Mouse (Mus musculus): ENCODE data around the gene Olfm1. TPM values are rescaled to one million over a fixed set of nuclear protein-coding genes. Genes with fewer than 3 reads are reported as not detected.

The Olfm1 gene
- polyA plus RNA-seq, 1 experiment from 2014 or later = 17.0 TPM

GRCm38 (mm10) chr2:28205467-28205805 is 12.6 kb downstream of the Olfm1 start:
- Histone ChIP-seq H3K9ac (peak overlapping the region; percentile 82), H3K27me3 (peaks cover 18% of the 10 kb centered on the region), H3K27ac (no peak overlapping the region), H3K4me2 (peak overlapping the region; percentile 99), H3K4me3 (peak overlapping the region; percentile 64), H3K9me3 (no peaks in the 10 kb centered on the region), H3K4me1 (peaks cover 22% of the 10 kb centered on the region), H3K36me3 (no peaks in the 10 kb centered on the region)
- WGBS = under 1% methylated on average over 28 of the region's 49 CpGs
- peak; percentile 71 for ATAC-seq (ENCODE audit: insufficient number of reproducible peaks, insufficient read depth, low FRiP score, low TSS enrichment, low read depth)

DNA sequence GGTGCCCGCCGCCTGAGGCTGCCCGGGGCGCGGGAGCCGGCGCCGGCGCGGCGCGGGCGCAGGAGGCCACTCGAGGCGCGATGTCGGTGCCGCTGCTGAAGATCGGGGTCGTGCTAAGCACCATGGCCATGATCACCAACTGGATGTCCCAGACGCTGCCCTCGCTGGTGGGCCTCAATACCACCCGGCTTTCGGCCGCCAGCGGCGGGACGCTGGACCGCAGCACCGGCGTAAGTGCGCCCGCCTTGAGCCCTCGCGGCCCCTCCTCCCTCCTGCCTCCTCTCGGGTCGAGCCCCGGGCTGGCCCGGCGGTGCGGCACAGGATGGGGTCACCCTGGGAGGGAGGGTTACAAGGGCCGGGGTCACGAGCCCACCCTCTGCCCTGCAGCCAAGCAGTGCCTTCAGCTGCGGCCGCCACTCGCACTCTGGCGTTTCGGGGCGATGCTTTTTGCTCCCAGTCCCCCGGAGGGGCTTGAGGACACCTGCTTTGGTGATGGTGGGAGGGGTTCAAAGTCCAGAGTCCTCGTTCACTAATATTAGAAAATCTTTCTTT is 13.2 kb downstream of the Olfm1 start:
- Histone ChIP-seq H3K4me3 (peak overlapping the region; percentile 64), H3K27ac (no peak overlapping the region), H3K9me3 (no peaks in the 10 kb centered on the region), H3K4me1 (peaks cover 22% of the 10 kb centered on the region), H3K27me3 (peaks cover 18% of the 10 kb centered on the region), H3K36me3 (no peaks in the 10 kb centered on the region), H3K4me2 (peak overlapping the region; percentile 99), H3K9ac (peak overlapping the region; percentile 82)
- under 1% methylated on average over 51 of the region's 51 CpGs for WGBS
- no peak for ATAC-seq (ENCODE audit: insufficient number of reproducible peaks, insufficient read depth, low FRiP score, low TSS enrichment, low read depth)

- H3K9me3 ChIP-seq = no peaks in the 10 kb centered on the region
- whole genome bisulfite sequencing = 14% methylated on average over 11 of the region's 11 CpGs
Observed at GRCm38 (mm10) chr2:28206472-28206871, 13.7 kb downstream of the Olfm1 start.

DNA sequence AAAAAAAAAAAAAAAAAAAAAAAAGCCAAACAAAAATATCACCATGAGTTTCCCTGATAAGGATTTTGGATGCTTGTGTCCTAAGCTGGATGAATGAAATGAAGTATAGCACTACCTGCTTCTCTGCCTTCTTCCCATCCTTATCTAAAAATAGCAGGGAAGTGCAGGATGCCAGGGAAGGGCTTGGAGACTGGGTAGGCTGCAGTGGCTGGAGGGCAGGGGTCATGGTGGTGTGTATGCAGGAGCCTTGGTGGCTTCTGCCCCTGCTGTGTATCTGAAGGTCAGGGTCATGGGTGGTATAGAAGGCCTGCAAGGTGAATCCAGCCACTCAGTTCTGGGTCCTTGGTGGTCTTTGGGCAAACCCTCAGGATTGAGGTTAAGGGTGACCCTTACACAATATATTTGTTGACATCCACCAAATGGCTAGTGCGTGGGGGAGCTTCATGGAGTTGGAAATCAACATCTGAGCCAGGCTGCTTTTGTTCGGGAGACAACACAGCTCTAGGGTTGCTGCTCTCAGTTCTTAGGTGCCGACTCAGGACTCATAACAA is 14.5 kb downstream of the Olfm1 start:
- peaks cover 28% of the 10 kb centered on the region for H3K4me1 ChIP-seq
- no peak overlapping the region for H3K27ac ChIP-seq
- 70% methylated on average over 3 of the region's 3 CpGs for WGBS
- no peaks in the 10 kb centered on the region for H3K9me3 ChIP-seq
- no peak overlapping the region for H3K9ac ChIP-seq
- peak overlapping the region; percentile 99 for H3K4me2 ChIP-seq
- H3K4me3 ChIP-seq = no peak overlapping the region
- ATAC-seq (ENCODE audit: insufficient number of reproducible peaks, insufficient read depth, low FRiP score, low TSS enrichment, low read depth) = no peak
- no peaks in the 10 kb centered on the region for H3K36me3 ChIP-seq
- peaks cover 18% of the 10 kb centered on the region for H3K27me3 ChIP-seq

More at GRCm38 (mm10) chr2:28206472-28206871, 13.7 kb downstream of the Olfm1 start:
- peaks cover 22% of the 10 kb centered on the region for H3K4me1 ChIP-seq
- H3K27ac ChIP-seq = no peak overlapping the region
- ATAC-seq (ENCODE audit: insufficient number of reproducible peaks, insufficient read depth, low FRiP score, low TSS enrichment, low read depth) = no peak
- no peaks in the 10 kb centered on the region for H3K36me3 ChIP-seq
- peaks cover 18% of the 10 kb centered on the region for H3K27me3 ChIP-seq
- H3K4me2 ChIP-seq = peak overlapping the region; percentile 99
- H3K4me3 ChIP-seq = peak overlapping the region; percentile 64
- peak overlapping the region; percentile 82 for H3K9ac ChIP-seq

DNA sequence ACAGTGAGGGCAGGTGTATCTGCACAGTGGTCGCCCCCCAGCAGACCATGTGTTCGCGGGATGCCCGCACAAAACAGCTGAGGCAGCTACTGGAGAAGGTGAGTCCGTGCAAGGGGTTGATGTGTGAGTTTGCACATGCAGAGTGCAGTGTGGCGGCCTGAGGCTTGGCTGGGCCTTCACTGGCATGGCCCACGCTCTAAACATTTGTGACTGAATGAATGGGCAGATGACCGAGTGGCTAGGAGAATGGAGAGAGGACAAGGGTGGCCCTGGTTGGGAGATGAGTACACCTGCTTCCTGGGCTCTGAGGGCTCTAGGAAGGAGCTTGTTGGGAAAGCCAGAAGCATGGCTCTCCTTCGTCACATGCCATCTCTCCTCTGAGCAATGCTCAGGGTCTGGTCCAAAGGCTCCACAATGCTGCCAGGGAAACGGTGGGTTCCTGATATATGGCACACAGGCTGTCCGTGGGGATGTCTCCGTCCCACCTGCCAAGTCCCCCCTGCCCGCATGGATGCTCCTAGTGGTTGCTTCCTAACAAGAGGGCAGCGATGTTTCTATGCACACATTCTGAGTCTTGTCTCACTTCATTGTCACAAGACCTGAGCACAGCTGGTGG is 15.4 kb downstream of the Olfm1 start:
- Histone ChIP-seq H3K27ac (no peak overlapping the region), H3K4me2 (no peak overlapping the region), H3K4me3 (no peak overlapping the region), H3K4me1 (peaks cover 28% of the 10 kb centered on the region), H3K9ac (no peak overlapping the region), H3K27me3 (peaks cover 18% of the 10 kb centered on the region), H3K9me3 (no peaks in the 10 kb centered on the region), H3K36me3 (no peaks in the 10 kb centered on the region)
- no peak for ATAC-seq (ENCODE audit: insufficient number of reproducible peaks, insufficient read depth, low FRiP score, low TSS enrichment, low read depth)
- WGBS = 90% methylated on average over 14 of the region's 14 CpGs

DNA sequence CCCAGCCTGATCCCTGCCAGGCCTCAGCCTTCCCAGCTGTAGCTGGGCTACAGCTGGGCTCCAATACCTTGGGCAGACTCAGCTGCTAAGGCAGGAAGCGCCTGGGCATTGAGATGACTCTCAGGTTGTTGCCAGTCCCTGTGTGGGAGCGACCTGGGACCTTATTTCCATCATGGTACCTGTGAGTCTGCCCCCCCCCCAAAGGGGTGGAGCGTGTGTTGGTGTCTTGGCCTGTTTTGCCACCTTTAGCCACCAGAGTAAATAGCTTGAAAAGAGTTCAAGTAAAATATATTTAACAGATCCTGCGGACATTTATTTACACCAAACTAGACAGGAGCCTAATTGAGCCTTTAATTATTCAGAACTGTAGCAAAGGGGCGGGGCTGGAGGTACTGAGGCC is 16.4 kb downstream of the Olfm1 start:
- no peak overlapping the region for H3K9ac ChIP-seq
- WGBS = 84% methylated on average over 5 of the region's 5 CpGs

DNA sequence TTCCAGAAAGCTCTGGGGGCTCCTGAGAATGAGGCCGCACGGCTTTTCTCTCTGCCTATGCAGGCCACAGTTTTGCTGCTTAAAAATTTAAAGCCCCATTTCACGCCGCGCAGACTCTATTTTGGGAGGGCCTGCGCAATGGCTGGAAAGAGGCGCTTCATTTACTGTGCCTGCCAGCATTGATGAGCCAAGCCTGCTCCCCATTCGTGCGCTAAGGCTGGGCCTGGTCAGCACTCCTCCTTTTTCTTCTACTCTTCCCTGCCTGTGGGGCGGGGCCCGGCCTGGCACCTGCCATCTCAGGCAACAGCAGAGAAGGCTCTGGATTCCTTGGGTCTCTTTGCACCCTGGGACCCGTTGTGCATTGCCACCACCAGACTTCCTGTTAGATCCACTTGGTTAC is 16.9 kb downstream of the Olfm1 start:
- H3K27ac ChIP-seq = no peak overlapping the region
- 87% methylated on average over 12 of the region's 12 CpGs for WGBS
- H3K4me2 ChIP-seq = no peak overlapping the region
- H3K27me3 ChIP-seq = peaks cover 13% of the 10 kb centered on the region
- H3K36me3 ChIP-seq = peaks cover 4% of the 10 kb centered on the region
- no peak overlapping the region for H3K4me3 ChIP-seq
- no peak for ATAC-seq (ENCODE audit: insufficient number of reproducible peaks, insufficient read depth, low FRiP score, low TSS enrichment, low read depth)
- peaks cover 23% of the 10 kb centered on the region for H3K4me1 ChIP-seq
- H3K9ac ChIP-seq = no peak overlapping the region
- no peaks in the 10 kb centered on the region for H3K9me3 ChIP-seq

More for the DNA sequence above, 16.4 kb downstream of the Olfm1 start:
- no peak for ATAC-seq (ENCODE audit: insufficient number of reproducible peaks, insufficient read depth, low FRiP score, low TSS enrichment, low read depth)
- Histone ChIP-seq H3K27ac (no peak overlapping the region), H3K4me1 (peaks cover 28% of the 10 kb centered on the region), H3K4me3 (no peak overlapping the region), H3K4me2 (no peak overlapping the region), H3K36me3 (no peaks in the 10 kb centered on the region), H3K27me3 (peaks cover 13% of the 10 kb centered on the region), H3K9me3 (no peaks in the 10 kb centered on the region)

GRCm38 (mm10) chr2:28210273-28210672 is 17.5 kb downstream of the Olfm1 start:
- 63% methylated on average over 4 of the region's 4 CpGs for WGBS
- H3K27me3 ChIP-seq = peaks cover 11% of the 10 kb centered on the region
- H3K27ac ChIP-seq = no peak overlapping the region
- H3K4me3 ChIP-seq = no peak overlapping the region
- peaks cover 17% of the 10 kb centered on the region for H3K4me1 ChIP-seq
- ATAC-seq (ENCODE audit: insufficient number of reproducible peaks, insufficient read depth, low FRiP score, low TSS enrichment, low read depth) = no peak
- H3K4me2 ChIP-seq = no peak overlapping the region
- H3K9me3 ChIP-seq = no peaks in the 10 kb centered on the region
- no peak overlapping the region for H3K9ac ChIP-seq
- H3K36me3 ChIP-seq = peaks cover 11% of the 10 kb centered on the region

DNA sequence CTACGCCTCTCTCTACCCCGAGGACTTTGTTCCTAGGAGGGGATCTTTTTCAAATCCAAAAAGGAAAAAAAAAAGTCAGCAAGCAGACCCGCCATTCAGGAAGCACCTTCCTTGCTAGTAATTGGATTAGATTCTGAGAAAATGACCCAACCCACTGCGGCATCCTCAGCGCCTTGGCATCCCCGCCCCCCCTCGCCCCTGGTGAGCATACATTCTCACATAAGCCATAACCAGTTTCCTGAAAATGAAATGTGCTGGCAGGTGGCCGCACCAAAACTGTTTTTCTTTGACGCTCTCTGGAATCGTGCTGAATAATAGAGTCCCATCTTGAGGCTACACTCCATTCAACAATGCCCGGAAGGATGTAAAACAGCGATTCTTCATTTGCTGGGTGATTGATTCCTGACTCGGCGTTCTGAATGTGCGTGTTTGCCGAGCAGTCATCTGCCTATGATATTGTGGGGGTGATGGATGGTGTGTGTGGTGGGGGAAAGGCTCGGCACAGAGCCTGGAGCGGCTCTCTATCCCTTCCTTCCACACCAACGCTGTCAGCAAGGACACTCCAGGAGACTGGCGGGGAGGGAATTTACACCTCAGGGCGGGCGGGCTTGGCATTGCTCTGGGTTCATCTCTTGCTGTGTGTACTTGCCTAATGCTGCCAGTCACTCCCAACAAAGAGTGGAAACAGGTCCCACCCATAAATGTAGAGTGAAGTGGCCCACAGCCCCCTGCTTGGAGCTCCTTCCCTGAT is 18.9 kb downstream of the Olfm1 start:
- peaks cover 22% of the 10 kb centered on the region for H3K36me3 ChIP-seq
- no peak overlapping the region for H3K9ac ChIP-seq
- WGBS = 71% methylated on average over 22 of the region's 22 CpGs
- peaks cover 2% of the 10 kb centered on the region for H3K27me3 ChIP-seq
- H3K27ac ChIP-seq = no peak overlapping the region
- no peak for ATAC-seq (ENCODE audit: insufficient number of reproducible peaks, insufficient read depth, low FRiP score, low TSS enrichment, low read depth)
- H3K4me3 ChIP-seq = no peak overlapping the region
- peaks cover 8% of the 10 kb centered on the region for H3K4me1 ChIP-seq
- no peak overlapping the region for H3K4me2 ChIP-seq
- no peaks in the 10 kb centered on the region for H3K9me3 ChIP-seq

DNA sequence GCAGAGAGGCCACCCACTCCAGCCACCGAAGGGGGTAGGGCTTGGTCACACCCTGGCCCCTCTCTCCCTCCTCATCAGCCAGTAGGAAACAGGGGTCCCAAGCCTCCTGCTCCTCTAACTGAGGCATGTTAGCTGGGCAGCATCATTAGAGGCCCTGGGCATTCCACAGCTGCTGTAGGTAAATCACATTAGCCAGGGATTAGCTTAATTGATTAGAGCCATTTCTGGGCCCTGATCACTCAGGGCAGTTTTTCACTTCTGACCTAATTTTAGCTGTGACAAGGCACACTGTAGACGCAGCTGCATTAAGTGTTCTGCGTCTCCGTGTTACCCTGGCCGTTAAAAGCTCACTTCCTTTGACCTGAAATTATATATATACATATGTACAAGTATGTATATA is 20.1 kb downstream of the Olfm1 start:
- ATAC-seq (ENCODE audit: insufficient number of reproducible peaks, insufficient read depth, low FRiP score, low TSS enrichment, low read depth) = no peak
- no peak overlapping the region for H3K27ac ChIP-seq
- no peaks in the 10 kb centered on the region; the same call in 1 of the 2 replicates for H3K27me3 ChIP-seq
- H3K4me1 ChIP-seq = peaks cover 6% of the 10 kb centered on the region; the same call in 1 of the 2 replicates
- H3K36me3 ChIP-seq = peaks cover 22% of the 10 kb centered on the region
- H3K9ac ChIP-seq = no peak overlapping the region
- WGBS = 45% methylated on average over 5 of the region's 5 CpGs
- no peak overlapping the region for H3K4me3 ChIP-seq
- H3K4me2 ChIP-seq = no peak overlapping the region
- H3K9me3 ChIP-seq = no peaks in the 10 kb centered on the region

GRCm38 (mm10) chr2:28216211-28216775 is 23.5 kb downstream of the Olfm1 start:
- no peaks in the 10 kb centered on the region for H3K9me3 ChIP-seq
- WGBS = 73% methylated on average over 5 of the region's 5 CpGs

More at GRCm38 (mm10) chr2:28216211-28216775, 23.5 kb downstream of the Olfm1 start:
- H3K4me2 ChIP-seq = no peak overlapping the region
- H3K27ac ChIP-seq = no peak overlapping the region
- H3K9ac ChIP-seq = no peak overlapping the region
- H3K36me3 ChIP-seq = peaks cover 22% of the 10 kb centered on the region
- no peaks in the 10 kb centered on the region for H3K27me3 ChIP-seq
- peaks cover 6% of the 10 kb centered on the region; the same call in 1 of the 2 replicates for H3K4me1 ChIP-seq
- ATAC-seq (ENCODE audit: insufficient number of reproducible peaks, insufficient read depth, low FRiP score, low TSS enrichment, low read depth) = no peak
- H3K4me3 ChIP-seq = no peak overlapping the region
